Mouse (Mus musculus): ENCODE measurements around the gene Ddx28. TPM values are rescaled to one million over a fixed set of nuclear protein-coding genes. Genes with fewer than 3 reads are reported as not detected.
"Not testable (repeated sequence)": the region's sequence is repeated elsewhere in the genome, so short reads cannot be mapped to it uniquely, and the experiment has no call there.

Ddx28 gene
- polyA plus RNA-seq, 1 experiment from 2014 or later = 12.9 TPM

DNA sequence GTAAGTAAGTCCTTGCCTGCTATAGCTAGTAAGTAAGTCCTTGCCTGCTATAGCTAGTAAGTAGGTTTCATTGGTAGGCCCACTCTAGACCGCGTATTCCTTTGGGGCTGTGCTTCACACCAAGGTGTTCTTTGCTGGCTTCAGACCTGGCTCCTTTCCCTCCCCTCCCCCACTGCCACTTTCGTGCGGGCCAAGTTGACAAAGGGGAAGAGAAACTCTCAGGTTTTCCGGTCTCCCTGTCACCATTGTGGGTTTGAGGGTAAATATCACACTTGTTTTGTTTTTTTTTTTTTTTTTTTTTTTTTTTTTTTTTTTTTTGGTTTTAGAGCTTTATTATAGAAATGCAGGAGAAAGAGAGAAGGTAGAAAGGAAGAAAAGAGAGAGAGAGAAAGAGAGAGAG, 19.2 kb downstream of the Ddx28 start:
- Histone ChIP-seq H3K4me3 (replicated peaks) (no peak overlapping the region), H3K27me3 (peaks cover 19% of the 10 kb centered on the region; the same call in 1 of the 2 replicates), H3K4me1 (replicated peaks) (peaks cover 26% of the 10 kb centered on the region), H3K9me3 (replicated peaks) (no peaks in the 10 kb centered on the region), H3K27ac (no peak overlapping the region), H3K9ac (no peak overlapping the region), H3K4me2 (no peak overlapping the region), H3K36me3 (no peaks in the 10 kb centered on the region)
- WGBS (ENCODE audit: insufficient replicate concordance) = 42% methylated on average over 5 of the region's 5 CpGs
- DNase-seq (no peak), ATAC-seq (ENCODE audit: low read depth) (no peak)

DNA sequence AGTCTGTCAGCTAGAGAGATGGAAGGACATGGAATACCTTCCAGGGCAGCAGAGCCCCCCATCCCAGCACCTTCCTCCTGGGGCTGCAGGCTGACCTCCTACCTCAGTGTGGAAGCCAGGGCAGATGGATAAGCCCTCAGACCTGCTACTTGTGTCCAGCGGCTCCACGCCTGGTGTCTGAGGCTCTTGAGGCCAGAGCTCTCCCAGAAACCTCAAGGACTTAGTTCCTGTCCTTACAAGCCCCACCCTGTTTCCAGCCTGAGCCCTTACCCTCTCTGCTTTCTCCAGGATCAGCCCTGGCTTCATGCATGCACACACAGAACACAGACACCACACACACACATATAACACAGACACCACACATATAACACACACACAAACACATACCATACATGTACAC, 20.1 kb downstream of the Ddx28 start:
- no peak for DNase-seq

DNA sequence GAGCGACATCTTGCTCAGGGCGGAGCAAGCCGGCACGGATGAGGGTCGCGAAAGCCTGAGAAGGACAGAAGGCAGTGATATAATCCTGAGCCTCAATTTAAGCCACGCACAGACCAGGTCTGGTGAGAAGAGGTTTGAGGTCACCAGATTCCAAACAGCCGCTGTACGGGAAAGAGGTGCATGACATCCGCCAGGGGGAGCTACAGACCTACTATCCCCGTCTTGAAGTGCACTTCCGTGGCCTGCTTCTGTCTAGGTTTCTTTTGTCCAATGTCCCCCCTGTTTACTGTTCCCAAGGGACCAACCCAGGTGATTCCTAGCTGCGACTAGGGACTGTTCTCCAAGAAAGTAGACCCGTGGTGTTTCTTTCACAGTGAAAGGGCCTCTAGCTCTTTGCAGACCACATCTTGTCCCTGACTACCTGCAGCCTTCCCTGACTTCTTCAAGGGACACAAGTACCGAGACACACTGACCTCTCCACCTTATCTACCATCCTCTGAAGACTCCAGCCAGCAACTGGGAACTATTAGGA, 20.8 kb downstream of the Ddx28 start, which contains the start of gene Dus2:
TSS of gene Dus2 (plus strand) at position 482 of the 532 bp plus-strand sequence.
- 7% methylated on average over 15 of the region's 15 CpGs for WGBS (ENCODE audit: insufficient replicate concordance)

More for the DNA sequence above, 20.1 kb downstream of the Ddx28 start:
- Histone ChIP-seq H3K4me2 (no peak overlapping the region), H3K4me1 (replicated peaks) (peaks cover 17% of the 10 kb centered on the region), H3K4me3 (replicated peaks) (no peak overlapping the region), H3K9me3 (replicated peaks) (no peaks in the 10 kb centered on the region), H3K36me3 (no peaks in the 10 kb centered on the region), H3K27ac (no peak overlapping the region), H3K27me3 (peaks cover 19% of the 10 kb centered on the region; the same call in 1 of the 2 replicates), H3K9ac (no peak overlapping the region)
- WGBS (ENCODE audit: insufficient replicate concordance) = 35% methylated on average over 2 of the region's 2 CpGs
- ATAC-seq (ENCODE audit: low read depth) = 0 out of 2 replicates have a peak, but pooled peaks have one; percentile 9

DNA sequence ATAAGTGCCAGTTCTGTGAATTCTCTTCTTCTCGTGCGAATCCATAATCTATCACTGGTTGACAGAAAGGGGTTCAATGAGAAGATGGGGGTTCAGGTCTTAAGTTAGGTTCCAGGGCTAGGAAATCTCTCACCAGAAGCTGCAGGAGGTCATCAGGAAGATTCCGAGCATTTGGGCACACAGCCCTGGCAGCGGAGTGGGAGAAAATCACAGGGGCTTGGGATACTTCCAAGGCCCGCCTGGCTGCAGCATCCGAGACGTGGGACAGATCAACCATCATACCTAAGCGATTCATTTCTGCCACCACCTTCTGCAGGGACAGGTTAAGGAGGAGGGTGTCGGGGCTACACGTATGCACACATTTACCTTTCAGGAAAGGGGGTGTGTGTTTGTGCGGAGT, 23.1 kb downstream of the Ddx28 start:
- no peak for ATAC-seq (ENCODE audit: low read depth)
- H3K27ac ChIP-seq = no peak overlapping the region
- WGBS (ENCODE audit: insufficient replicate concordance) = 74% methylated on average over 11 of the region's 11 CpGs

More for the DNA sequence above, 20.8 kb downstream of the Ddx28 start, which contains the start of gene Dus2:
- no peak within 1 kb of the TSS for H3K4me3 ChIP-seq (replicated peaks)
- no peaks in the 10 kb centered on the region for H3K9me3 ChIP-seq (replicated peaks)
- H3K27me3 ChIP-seq = peaks cover 17% of the 10 kb centered on the region; the same call in 1 of the 2 replicates
- no peaks in the 10 kb centered on the region for H3K36me3 ChIP-seq
- H3K4me1 ChIP-seq (replicated peaks) = peaks cover 13% of the 10 kb centered on the region
- no peak within 1 kb of the TSS for H3K27ac ChIP-seq
- ATAC-seq (ENCODE audit: low read depth) (peak; percentile 57; the same call in 1 of the 2 replicates), DNase-seq (peak; percentile 67)
- H3K9ac ChIP-seq = no peak within 1 kb of the TSS
- no peak within 1 kb of the TSS for H3K4me2 ChIP-seq

DNA sequence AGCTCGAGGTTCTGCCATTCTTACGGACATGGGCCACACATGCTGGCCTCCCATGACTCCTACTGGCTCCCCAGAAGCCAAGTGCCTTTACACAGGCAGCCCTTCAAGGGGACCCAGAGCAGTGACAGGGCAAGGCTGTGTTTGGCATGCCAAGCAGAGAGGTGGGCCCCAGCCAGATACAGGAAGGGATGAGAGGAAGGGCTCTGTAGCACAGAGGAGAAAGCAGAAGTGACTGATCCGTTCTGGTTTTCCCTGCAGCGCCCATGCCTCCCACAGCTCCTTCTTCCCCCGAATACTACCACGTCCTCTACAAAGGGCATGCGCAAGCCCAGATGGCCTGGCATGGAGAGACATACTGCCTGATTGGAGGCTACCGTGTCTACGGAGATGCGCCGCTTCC, 28.3 kb downstream of the Ddx28 start:
- not testable (repeated sequence) for DNase-seq; H3K4me1 ChIP-seq (replicated peaks); H3K27ac ChIP-seq; H3K9ac ChIP-seq; ATAC-seq (ENCODE audit: low read depth); H3K4me2 ChIP-seq; H3K27me3 ChIP-seq; H3K4me3 ChIP-seq (replicated peaks); H3K36me3 ChIP-seq; H3K9me3 ChIP-seq (replicated peaks)
- WGBS (ENCODE audit: insufficient replicate concordance) = 47% methylated on average over 11 of the region's 11 CpGs

More for the DNA sequence above, 23.1 kb downstream of the Ddx28 start:
- Histone ChIP-seq H3K4me2 (no peak overlapping the region), H3K9me3 (replicated peaks) (no peaks in the 10 kb centered on the region), H3K9ac (no peak overlapping the region), H3K36me3 (no peaks in the 10 kb centered on the region), H3K4me1 (replicated peaks) (peaks cover 13% of the 10 kb centered on the region), H3K27me3 (peaks cover 16% of the 10 kb centered on the region; the same call in 1 of the 2 replicates), H3K4me3 (replicated peaks) (no peak overlapping the region)
- DNase-seq = no peak

DNA sequence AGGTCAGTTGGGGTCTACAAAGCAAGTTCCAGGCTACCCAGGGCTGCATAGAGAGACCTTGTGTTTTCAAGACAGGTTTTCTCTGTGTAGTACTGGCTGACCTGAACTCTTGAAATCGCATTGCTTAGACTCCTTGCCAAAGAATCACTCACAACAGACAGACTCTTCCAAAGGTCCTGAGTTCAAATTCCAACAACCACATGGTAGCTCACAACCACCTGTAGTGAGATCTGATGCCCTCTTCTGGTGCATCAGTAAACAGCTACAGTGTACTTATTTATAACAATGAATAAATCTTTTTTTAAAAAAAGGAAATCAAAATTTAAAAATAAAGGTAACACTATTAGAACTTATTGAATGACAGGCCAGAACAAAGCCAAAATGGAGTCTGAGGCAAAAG, 30.5 kb downstream of the Ddx28 start:
- Histone ChIP-seq H3K27ac (no peak overlapping the region), H3K4me2 (no peak overlapping the region), H3K9ac (no peak overlapping the region), H3K4me1 (replicated peaks) (peaks cover 16% of the 10 kb centered on the region), H3K27me3 (peaks cover 4% of the 10 kb centered on the region; the same call in 1 of the 2 replicates), H3K4me3 (replicated peaks) (no peak overlapping the region), H3K36me3 (no peaks in the 10 kb centered on the region), H3K9me3 (replicated peaks) (no peaks in the 10 kb centered on the region)
- DNase-seq (no peak), ATAC-seq (ENCODE audit: low read depth) (no peak)
- 78% methylated on average over 1 of the region's 1 CpGs for WGBS (ENCODE audit: insufficient replicate concordance)

DNA sequence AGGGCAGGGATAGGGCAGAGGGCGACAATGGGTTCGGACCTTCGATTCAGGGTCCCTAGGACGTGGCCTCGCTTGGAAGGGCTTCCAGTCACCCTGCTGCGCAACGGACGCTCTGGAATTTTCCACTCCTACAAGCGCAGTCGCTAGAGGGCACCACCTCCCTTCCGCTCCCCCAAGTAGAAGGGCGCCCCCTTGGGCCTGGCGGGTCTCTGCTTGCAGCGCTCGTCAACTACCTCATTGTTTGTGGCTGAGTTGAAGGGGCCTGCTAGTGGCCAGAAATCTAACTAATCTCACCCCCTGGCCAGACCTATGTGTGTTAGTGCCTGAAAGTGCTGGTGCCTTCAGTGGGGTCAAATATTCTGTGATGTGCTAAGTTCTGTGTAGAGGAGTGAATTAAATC, 32.4 kb downstream of the Ddx28 start, which contains the start of gene Dpep3:
TSS of gene Dpep3 (minus strand) at position 105 of the 400 bp plus-strand sequence.
- peaks cover 22% of the 10 kb centered on the region for H3K4me1 ChIP-seq (replicated peaks)
- H3K4me2 ChIP-seq = no peak within 1 kb of the TSS
- no peak within 1 kb of the TSS for H3K4me3 ChIP-seq (replicated peaks)
- 89% methylated on average over 15 of the region's 15 CpGs for WGBS (ENCODE audit: insufficient replicate concordance)
- no peaks in the 10 kb centered on the region for H3K9me3 ChIP-seq (replicated peaks)
- ATAC-seq (ENCODE audit: low read depth) (no peak), DNase-seq (no peak)
- H3K36me3 ChIP-seq = no peaks in the 10 kb centered on the region
- H3K27me3 ChIP-seq = no peaks in the 10 kb centered on the region
- no peak within 1 kb of the TSS for H3K27ac ChIP-seq
- H3K9ac ChIP-seq = no peak within 1 kb of the TSS

DNA sequence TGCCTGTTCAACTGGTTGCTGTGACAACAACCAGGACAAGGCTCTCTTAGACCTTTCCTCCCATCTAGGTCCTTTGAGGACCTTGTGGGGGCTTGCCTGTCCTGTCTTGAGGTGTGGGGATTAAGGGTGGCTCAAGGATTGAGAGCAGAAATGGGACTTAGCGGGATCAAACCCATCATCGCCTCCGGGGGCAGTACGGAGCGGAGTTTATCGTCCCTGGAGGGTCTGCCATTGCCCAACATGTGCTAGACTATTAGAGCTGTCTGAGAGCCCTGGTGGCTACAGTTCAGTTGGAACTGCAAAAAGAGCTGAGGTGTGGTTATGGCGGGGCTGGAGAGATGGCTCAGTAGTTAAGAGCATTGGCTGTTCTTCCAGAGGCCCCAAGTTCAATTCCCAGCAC, 36.3 kb downstream of the Ddx28 start:
- no peak overlapping the region for H3K27ac ChIP-seq
- H3K4me2 ChIP-seq = no peak overlapping the region
- 70% methylated on average over 7 of the region's 7 CpGs for WGBS (ENCODE audit: insufficient replicate concordance)
- H3K4me1 ChIP-seq (replicated peaks) = peaks cover 22% of the 10 kb centered on the region
- no peak overlapping the region for H3K4me3 ChIP-seq (replicated peaks)
- H3K9ac ChIP-seq = no peak overlapping the region
- H3K9me3 ChIP-seq (replicated peaks) = no peaks in the 10 kb centered on the region
- H3K36me3 ChIP-seq = no peaks in the 10 kb centered on the region
- ATAC-seq (ENCODE audit: low read depth) (no peak), DNase-seq (no peak)
- no peaks in the 10 kb centered on the region for H3K27me3 ChIP-seq

DNA sequence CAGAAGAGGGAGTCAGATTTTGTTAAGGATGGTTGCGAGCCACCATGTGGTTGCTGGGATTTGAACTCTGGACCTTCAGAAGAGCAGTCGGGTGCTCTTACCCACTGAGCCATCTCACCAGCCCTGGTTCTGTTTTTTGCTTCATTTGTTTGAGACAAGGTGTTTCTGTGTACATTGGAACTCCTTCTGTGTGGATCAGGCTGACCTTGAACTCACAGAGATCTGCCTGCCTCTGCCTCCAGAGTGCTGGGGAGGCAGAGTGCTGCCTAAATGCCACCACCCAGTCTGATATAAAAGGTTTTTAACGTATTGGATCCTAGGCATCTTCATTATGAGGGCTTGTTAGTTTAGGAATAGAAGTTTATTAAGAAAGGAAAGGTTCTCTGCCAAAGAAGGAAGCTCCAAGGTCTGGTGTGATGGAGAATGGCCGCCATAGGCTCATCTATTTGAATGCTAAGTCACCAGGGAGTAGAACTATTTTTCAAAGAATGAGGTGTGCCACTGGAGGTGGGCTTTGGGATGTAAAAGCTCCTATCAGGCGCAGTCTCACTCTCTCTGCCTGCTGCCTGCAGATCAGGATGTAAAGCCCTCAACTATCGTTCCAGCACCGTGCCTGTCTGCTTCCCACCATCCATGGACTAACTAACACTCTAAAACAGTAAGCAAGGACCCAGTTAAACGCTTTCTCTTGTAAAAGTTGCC, 40.5 kb downstream of the Ddx28 start:
- Histone ChIP-seq H3K4me3 (replicated peaks) (no peak overlapping the region), H3K27ac (no peak overlapping the region), H3K4me2 (no peak overlapping the region), H3K9me3 (replicated peaks) (no peaks in the 10 kb centered on the region), H3K4me1 (replicated peaks) (peaks cover 40% of the 10 kb centered on the region), H3K9ac (no peak overlapping the region), H3K27me3 (no peaks in the 10 kb centered on the region), H3K36me3 (no peaks in the 10 kb centered on the region)
- DNase-seq (no peak), ATAC-seq (ENCODE audit: low read depth) (no peak)
- 71% methylated on average over 8 of the region's 8 CpGs for WGBS (ENCODE audit: insufficient replicate concordance)

DNA sequence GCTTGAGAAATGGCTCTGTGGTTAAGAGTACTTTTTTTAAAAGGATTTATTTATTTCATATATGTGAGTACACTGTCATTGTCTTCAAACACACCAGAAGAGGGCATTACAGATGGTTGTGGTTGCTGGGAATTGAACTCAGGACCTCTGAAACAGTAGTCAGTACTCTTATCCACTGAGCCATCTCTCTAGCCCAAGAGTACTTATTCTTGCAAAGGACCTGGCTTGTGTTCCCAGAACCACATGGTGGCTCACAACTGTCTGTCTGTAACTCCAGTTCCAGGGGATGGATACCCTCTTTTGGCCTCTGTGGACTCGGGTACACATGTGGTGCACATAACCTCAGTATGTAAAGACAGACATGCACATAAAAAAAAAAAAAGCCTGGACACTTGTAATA, 42.3 kb downstream of the Ddx28 start:
- no peak for ATAC-seq (ENCODE audit: low read depth)
- peaks cover 52% of the 10 kb centered on the region for H3K4me1 ChIP-seq (replicated peaks)
- no peak overlapping the region for H3K27ac ChIP-seq
- no peaks in the 10 kb centered on the region for H3K9me3 ChIP-seq (replicated peaks)
- no peak overlapping the region for H3K4me2 ChIP-seq
- H3K36me3 ChIP-seq = no peaks in the 10 kb centered on the region
- no peak overlapping the region for H3K4me3 ChIP-seq (replicated peaks)
- DNase-seq = no peak
- H3K27me3 ChIP-seq = no peaks in the 10 kb centered on the region
- H3K9ac ChIP-seq = no peak overlapping the region
- WGBS (ENCODE audit: insufficient replicate concordance) = 56% methylated on average over 1 of the region's 1 CpGs

DNA sequence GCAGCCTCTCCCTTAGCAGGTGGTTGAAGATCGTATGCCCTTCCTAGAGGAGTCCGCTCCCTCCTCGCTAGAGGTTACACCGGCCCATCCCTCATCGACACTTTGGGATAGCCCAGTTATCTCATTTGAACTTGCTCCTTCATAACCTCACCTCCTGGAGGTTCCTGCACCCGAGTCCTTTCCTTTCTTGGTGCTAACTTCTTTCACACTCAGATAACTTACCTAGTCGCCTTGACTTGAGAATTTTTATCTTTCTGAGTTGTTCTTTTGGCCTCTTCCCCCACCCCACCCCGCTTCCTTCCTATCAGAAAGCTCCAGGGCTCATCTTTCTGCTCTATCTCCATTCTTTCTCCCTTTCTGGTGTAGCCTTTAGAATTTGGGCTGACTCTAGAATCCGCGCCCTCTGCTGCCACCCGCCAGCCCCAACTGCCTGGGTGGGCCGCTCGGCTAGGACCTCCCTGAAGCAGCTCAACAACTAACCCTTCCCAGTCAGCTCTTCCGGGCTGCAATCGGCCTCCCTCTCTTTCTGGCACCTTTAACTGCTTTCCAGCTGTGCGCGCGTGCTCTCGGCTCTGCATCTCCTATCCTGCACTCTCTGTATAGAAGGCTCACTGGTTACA, 44.9 kb downstream of the Ddx28 start:
- H3K4me3 ChIP-seq (replicated peaks) = peak overlapping the region; percentile 84
- H3K4me1 ChIP-seq (replicated peaks) = peaks cover 68% of the 10 kb centered on the region
- peak overlapping the region; percentile 96 for H3K4me2 ChIP-seq
- peak overlapping the region; percentile 93 for H3K27ac ChIP-seq
- peak; percentile 79 for ATAC-seq (ENCODE audit: low read depth)
- no peaks in the 10 kb centered on the region for H3K36me3 ChIP-seq
- peak; percentile 72 for DNase-seq
- no peaks in the 10 kb centered on the region for H3K27me3 ChIP-seq
- peak overlapping the region; percentile 87 for H3K9ac ChIP-seq
- no peaks in the 10 kb centered on the region for H3K9me3 ChIP-seq (replicated peaks)
- WGBS (ENCODE audit: insufficient replicate concordance) = 5% methylated on average over 19 of the region's 19 CpGs
